ENCODE assay signal across 19 mouse cellular contexts in the genomic region with DNA sequence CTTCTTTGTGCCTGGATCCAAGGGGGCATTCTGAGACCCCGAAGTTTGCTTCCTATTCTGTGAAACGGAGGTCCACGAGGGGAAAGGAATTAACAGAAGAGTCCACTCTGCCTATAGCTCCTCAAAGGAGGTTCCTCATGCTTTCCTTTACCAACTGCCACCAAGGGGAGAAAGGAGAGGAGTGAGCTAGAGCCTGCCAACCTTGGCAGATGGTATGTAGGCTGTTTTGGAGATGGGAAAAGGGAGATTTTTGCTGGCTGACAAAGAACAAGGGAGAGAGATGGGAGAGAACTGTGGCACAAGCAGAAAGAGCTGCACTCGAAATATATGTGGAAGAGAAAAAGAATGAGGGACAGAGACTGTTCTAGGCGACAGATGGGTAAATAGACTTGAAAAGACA. TPM values are rescaled to one million over a fixed set of nuclear protein-coding genes. Genes with fewer than 3 reads are reported as not detected.
DNase-seq lines count a peak whose midpoint lies in the region; TF ChIP-seq lines count a peak whose summit lies in the region.
"Had no signal": no experiment of that assay in that cellular context is flagged by ENCODE, and none has a peak within 500 bp of the region (broad histone marks: within the 10 kb centered on the region; RNA-seq: fewer than 3 reads in every experiment).

No protein-coding gene starts in this region.

- peaks cover 14% of the 10 kb centered on the region; the same call in 1 of the 2 replicates for H3K4me1 ChIP-seq in cerebellum, adult 2 months (ENCODE audit: control insufficient read depth, insufficient read depth, low read length)
- H3K4me1 ChIP-seq in hindbrain, embryonic 10.5 days (replicated peaks), result peaks cover 9% of the 10 kb centered on the region
- H3K4me1 ChIP-seq in lung, adult 2 months (ENCODE audit: control insufficient read depth, insufficient read depth, low read length), result no peaks in the 10 kb centered on the region
- H3K4me1 ChIP-seq in limb, embryonic 10.5 days, result no peaks in the 10 kb centered on the region
- H3K4me1 ChIP-seq: embryonic facial prominence, embryonic 12.5 days; forebrain, embryonic 10.5 days; heart, embryonic 10.5 days; liver, embryonic 13.5 days; stomach, embryonic 15.5 days had no signal

- no peak for TF ChIP-seq CTCF in cerebellum, adult 2 months (IDR thresholded peaks at IDR 0.05; ENCODE audit: borderline replicate concordance, insufficient read depth, low read depth, low read length)
- no peak for TF ChIP-seq CTCF in lung, adult 2 months (IDR thresholded peaks at IDR 0.05; ENCODE audit: insufficient read depth, low read length)

- no peak for TF ChIP-seq POLR2A in cerebellum, adult 2 months (IDR thresholded peaks at IDR 0.05; ENCODE audit: borderline replicate concordance, insufficient read depth, low read length)
- TF ChIP-seq POLR2A in lung, adult 2 months (IDR thresholded peaks at IDR 0.05; ENCODE audit: borderline replicate concordance, extremely low read depth, low read depth, low read length), result no peak

- no peaks in the 10 kb centered on the region for H3K27me3 ChIP-seq in cerebellum, adult 2 months (ENCODE audit: control insufficient read depth, insufficient read depth, low read length)
- no peaks in the 10 kb centered on the region for H3K27me3 ChIP-seq in hindbrain, embryonic 10.5 days (ENCODE audit: insufficient read depth, poor library complexity, severe bottlenecking)
- H3K27me3 ChIP-seq in limb, embryonic 10.5 days (ENCODE audit: low read depth, poor library complexity, severe bottlenecking), result no peaks in the 10 kb centered on the region
- H3K27me3 ChIP-seq: CH12.LX; embryonic facial prominence, embryonic 12.5 days; liver, embryonic 13.5 days; stomach, embryonic 15.5 days had no signal

- WGBS in cerebellum, adult 2 months, result 11% methylated on average over 5 of the region's 5 CpGs
- WGBS in hindbrain, embryonic 10.5 days, result 74% methylated on average over 5 of the region's 5 CpGs
- 67% methylated on average over 5 of the region's 5 CpGs for WGBS in lung, adult 2 months
- WGBS in limb, embryonic 10.5 days, result 87% methylated on average over 5 of the region's 5 CpGs

- no peak overlapping the region for H3K4me3 ChIP-seq in cerebellum, adult 2 months (replicated peaks; ENCODE audit: insufficient read depth, low read depth, low read length)
- no peak overlapping the region for H3K4me3 ChIP-seq in hindbrain, embryonic 10.5 days
- H3K4me3 ChIP-seq in lung, adult 2 months (replicated peaks; ENCODE audit: extremely low read depth, low read depth, low read length), result no peak overlapping the region
- no peak overlapping the region for H3K4me3 ChIP-seq in limb, embryonic 10.5 days
- H3K4me3 ChIP-seq: embryonic facial prominence, embryonic 12.5 days; forebrain, embryonic 10.5 days; heart, embryonic 10.5 days; liver, embryonic 13.5 days; myocyte; stomach, embryonic 15.5 days had no signal

- intact Hi-C loops in left cerebral cortex, postnatal 36 days (cut with DNase I), result no loop called here

- H3K36me3 ChIP-seq in hindbrain, embryonic 10.5 days, result no peaks in the 10 kb centered on the region
- H3K36me3 ChIP-seq in limb, embryonic 10.5 days, result no peaks in the 10 kb centered on the region
- H3K36me3 ChIP-seq: embryonic facial prominence, embryonic 12.5 days; forebrain, embryonic 10.5 days; heart, embryonic 10.5 days; liver, embryonic 13.5 days; stomach, embryonic 15.5 days had no signal

- peak; percentile 71 to 88 for DNase-seq in cerebellum, adult 2 months
- peak; percentile 59 to 78 for DNase-seq in cerebellum, postnatal 14 days
- peak; percentile 29 for DNase-seq in layer of hippocampus, adult 9-10 months (ENCODE audit: low spot score)
- peak; percentile 71 to 74 for DNase-seq in left cerebral cortex, postnatal 36 days (ENCODE audit: low spot score in 2 of 2)
- DNase-seq in hindbrain, embryonic 10.5 days (ENCODE audit: low spot score), result no peak
- DNase-seq in lung, adult 2 months, result no peak
- no peak for DNase-seq in gastrocnemius, postnatal 4 days (ENCODE audit: low spot score in 2 of 2)
- no peak for DNase-seq in limb, embryonic 10.5 days (ENCODE audit: low spot score)
- DNase-seq: heart, postnatal 36 days; liver, embryonic 13.5 days; lung, postnatal 14 days; thymus, postnatal 36 days had no signal

- H3K27ac ChIP-seq in cerebellum, adult 2 months (ENCODE audit: insufficient read depth, low read length), result no peak overlapping the region
- H3K27ac ChIP-seq in hindbrain, embryonic 10.5 days, result no peak overlapping the region
- no peak overlapping the region for H3K27ac ChIP-seq in limb, embryonic 10.5 days
- H3K27ac ChIP-seq: embryonic facial prominence, embryonic 12.5 days; forebrain, embryonic 10.5 days; heart, embryonic 10.5 days; kidney, postnatal 0 days; liver, embryonic 13.5 days; stomach, embryonic 15.5 days had no signal

- H3K9me3 ChIP-seq in hindbrain, embryonic 10.5 days, result no peaks in the 10 kb centered on the region
- H3K9me3 ChIP-seq in limb, embryonic 10.5 days (replicated peaks), result no peaks in the 10 kb centered on the region
- H3K9me3 ChIP-seq: embryonic facial prominence, embryonic 12.5 days; forebrain, embryonic 10.5 days; heart, embryonic 10.5 days; stomach, embryonic 15.5 days had no signal

RNA-seq across cellular contexts. Expression of a gene that starts 28.0 kb away (rescaled TPM):
- polyA plus RNA-seq in cerebellum, adult 2 months (2012; rRNA removed), result 18.1 and 21.0 TPM in 2 replicates
- 100 to 1,000 TPM; 119 to 123 TPM for total RNA-seq in left cerebral cortex, postnatal 36 days (2021)
- 1.4 and 2.1 TPM in 2 replicates for polyA plus RNA-seq in hindbrain, embryonic 10.5 days (2016; fragmentation: Nextera tagmentation; extraction: Ambion mirVana)
- polyA plus RNA-seq in lung, adult 2 months (2012; rRNA removed), result 0.11 and 0.22 TPM in 2 replicates
- total RNA-seq in gastrocnemius, postnatal 4 days (2021), result under 1 TPM; 0.37 to 0.57 TPM
- 0.04 and 0.10 TPM in 2 replicates for polyA plus RNA-seq in limb, embryonic 10.5 days (2016; fragmentation: Nextera tagmentation; extraction: Ambion mirVana)
- polyA plus RNA-seq: myocyte had no signal

RNA-seq across cellular contexts. Expression of a gene that starts 33.9 kb away (rescaled TPM):
- polyA plus RNA-seq in cerebellum, adult 2 months (2012; rRNA removed), result 31.2 and 32.2 TPM in 2 replicates
- total RNA-seq in left cerebral cortex, postnatal 36 days (2021), result 100 to 1,000 TPM; 181 to 192 TPM
- polyA plus RNA-seq in hindbrain, embryonic 10.5 days (2016; fragmentation: Nextera tagmentation; extraction: Ambion mirVana), result 8.6 and 9.1 TPM in 2 replicates
- polyA plus RNA-seq in lung, adult 2 months (2012; rRNA removed), result 0.04 TPM in 1 of 2 replicates, not detected in the other
- under 1 TPM; 0.41 to 0.52 TPM for total RNA-seq in gastrocnemius, postnatal 4 days (2021)
- polyA plus RNA-seq in limb, embryonic 10.5 days (2016; fragmentation: Nextera tagmentation; extraction: Ambion mirVana), result 1.4 and 2.8 TPM in 2 replicates
- polyA plus RNA-seq: myocyte had no signal

Comparison
In these comparisons a context has a peak if more than half of its experiments do, and no peak if none do; other contexts are left out.
1. DNase-seq: peak in cerebellum, adult 2 months (2 of 2), cerebellum, postnatal 14 days (2 of 2), layer of hippocampus, adult 9-10 months (single experiment) and left cerebral cortex, postnatal 36 days (2 of 2); none in hindbrain, embryonic 10.5 days (single experiment), lung, adult 2 months (single experiment), gastrocnemius, postnatal 4 days (0 of 2) and limb, embryonic 10.5 days (single experiment).